Mouse (Mus musculus) thymus, adult 18-20 months (tissue): ENCODE measurements around the gene Zbtb24.

Source experiments
- DNase-seq, 2 experiments: peaks; one replicate each; pipeline ENCODE4 v3.0.0; 2022; ENCODE audit warnings: mixed read lengths in 2 of 2

Gene Zbtb24

DNA sequence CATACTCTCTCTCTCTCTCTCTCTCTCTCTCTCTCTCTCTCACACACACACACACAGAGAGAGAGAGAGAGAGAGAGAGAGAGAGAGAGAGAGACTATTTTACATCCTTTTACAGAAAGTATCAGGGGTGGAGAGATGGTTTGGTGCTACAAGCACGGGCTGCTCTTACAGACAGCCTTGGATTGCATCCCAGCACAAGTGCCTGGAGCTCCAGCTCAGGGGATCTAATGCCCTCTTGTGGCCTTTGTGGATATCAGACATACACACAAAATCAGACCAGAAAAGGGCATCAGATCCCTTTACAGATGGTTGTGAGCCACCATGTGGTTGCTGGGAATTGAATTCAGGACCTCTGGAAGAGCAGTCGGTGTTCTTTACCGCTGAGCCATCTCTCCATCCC lies 55.3 kb downstream of the Zbtb24 start:
- peak in 1 of 2 experiments; percentile 37 for DNase-seq

DNA sequence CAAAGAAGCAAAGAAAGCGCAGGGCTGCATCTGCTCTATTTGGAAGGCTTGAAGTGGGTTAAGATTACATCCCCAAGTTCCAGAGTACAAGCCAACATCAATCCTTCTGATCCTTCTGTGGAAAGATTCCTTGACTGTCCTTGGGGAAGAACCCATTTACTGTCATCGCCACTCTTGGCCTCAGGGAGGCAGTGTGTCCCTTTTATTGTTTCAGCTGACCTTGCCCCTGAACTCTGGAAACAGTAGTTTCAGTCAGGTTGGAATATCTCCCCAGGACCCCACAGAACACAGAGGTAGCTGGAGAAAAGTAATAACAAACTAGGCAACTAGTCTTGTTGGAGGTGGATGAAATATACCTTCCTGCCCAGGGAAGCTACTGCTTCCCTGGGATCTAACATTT lies 59.0 kb downstream of the Zbtb24 start:
- no peak for DNase-seq

DNA sequence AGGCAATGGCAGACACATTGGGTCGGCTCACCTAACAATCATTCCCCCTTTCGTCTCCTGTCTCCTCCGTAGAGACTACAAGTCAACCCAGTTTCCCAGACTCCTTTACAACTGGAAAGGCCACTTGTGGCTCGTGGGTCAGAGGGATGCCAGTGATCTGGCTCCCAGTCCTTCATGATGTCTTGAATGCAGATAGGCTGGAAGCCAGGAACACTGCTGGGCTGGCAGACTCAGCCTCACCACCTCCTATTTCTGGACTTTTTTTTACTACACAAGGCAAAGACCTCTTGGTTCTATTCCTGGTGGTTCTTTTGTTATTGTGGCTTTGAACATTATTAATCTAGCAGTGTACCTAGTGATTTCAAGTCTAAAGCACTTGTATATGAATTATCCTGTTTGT lies 64.1 kb downstream of the Zbtb24 start:
- no peak for DNase-seq

DNA sequence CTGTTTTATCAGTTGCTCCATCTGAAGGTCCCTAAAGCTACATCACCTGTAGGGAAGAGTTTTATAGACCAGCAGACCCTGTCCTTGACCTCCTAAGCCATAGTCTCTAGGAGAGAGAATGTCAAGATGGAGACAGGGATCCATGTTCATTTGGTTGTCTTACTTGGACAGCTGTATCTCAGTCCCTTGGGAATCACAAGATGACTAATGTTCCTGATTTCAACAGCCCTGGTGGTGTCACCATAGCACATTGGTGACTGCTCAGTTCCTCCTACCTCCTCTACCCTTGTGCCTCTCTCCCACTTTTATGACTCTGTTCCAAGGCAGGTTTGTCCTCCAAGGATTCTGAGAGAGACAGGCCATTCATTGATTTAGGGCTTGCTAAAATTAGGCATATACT lies 64.7 kb downstream of the Zbtb24 start:
- no peak for DNase-seq
